Mouse (Mus musculus) small intestine, adult 2 months (tissue): Measurements from ENCODE around the gene Gdi1. TPM values are rescaled to one million over a fixed set of nuclear protein-coding genes. Genes with fewer than 3 reads are reported as not detected.

ENCODE experiments used
- H3K27ac ChIP-seq: fragments of 200-500 bp; 2 replicates; pipeline ENCODE4 v1.5.1; 2012; ENCODE audit warnings: low read depth, low read length, control low read depth, inconsistent platforms; ENCODE audit not compliant: insufficient read depth
- H3K27me3 ChIP-seq: fragments of 200-500 bp; 2 replicates; pipeline ENCODE4 v1.6.1; 2012; ENCODE audit warnings: mild to moderate bottlenecking, moderate library complexity, low read length, inconsistent platforms; ENCODE audit not compliant: control insufficient read depth, insufficient read depth
- H3K36me3 ChIP-seq: fragments of 200-500 bp; 2 replicates; pipeline ENCODE4 v1.6.1; 2012; ENCODE audit warnings: mild to moderate bottlenecking, low read length, control low read depth, inconsistent platforms; ENCODE audit not compliant: control insufficient read depth, insufficient read depth
- H3K4me1 ChIP-seq: fragments of 200-500 bp; 2 replicates; pipeline ENCODE4 v1.6.1; 2012; ENCODE audit warnings: low read length, inconsistent platforms, mixed read lengths; ENCODE audit not compliant: control insufficient read depth, insufficient read depth, insufficient read length
- H3K4me3 ChIP-seq: fragments of 200-500 bp; 2 replicates; pipeline ENCODE4 v1.5.1; 2012; ENCODE audit warnings: low read depth, mild to moderate bottlenecking, control low read depth, inconsistent platforms, low read length, moderate library complexity
- CTCF ChIP-seq: fragments of 200-500 bp; IDR thresholded peaks from 2 replicates; pipeline ENCODE4 v1.5.1; 2012; ENCODE audit warnings: low read depth, mild to moderate bottlenecking, control low read depth, inconsistent platforms, low read length, moderate library complexity, mixed read lengths; ENCODE audit not compliant: insufficient replicate concordance, insufficient read length; ENCODE audit errors: extremely low read depth
- POLR2A ChIP-seq: fragments of 200-500 bp; IDR thresholded peaks from 2 replicates; pipeline ENCODE4 v1.6.1; 2012; ENCODE audit warnings: low read depth, mild to moderate bottlenecking, control low read depth, inconsistent platforms, low read length, moderate library complexity
- WGBS: fragments of 180-500 bp; shearing (Covaris S2); methylation state at CpG from one replicate; pipeline ENCODE4 v1.1.7; 2018; 5-methylcytosine and 5-hydroxymethylcytosine counted together
- polyA plus RNA-seq: library from polyadenylated mRNA; depleted of rRNA; stranded (reverse); fragments of >200 nt; gene quantifications from 2 replicates; pipeline ENCODE4 v1.2.3, GENCODE M21; 2012; rRNA removed

Gene Gdi1
- polyA plus RNA-seq: 61.7 and 88.3 TPM in 2 replicates

DNA sequence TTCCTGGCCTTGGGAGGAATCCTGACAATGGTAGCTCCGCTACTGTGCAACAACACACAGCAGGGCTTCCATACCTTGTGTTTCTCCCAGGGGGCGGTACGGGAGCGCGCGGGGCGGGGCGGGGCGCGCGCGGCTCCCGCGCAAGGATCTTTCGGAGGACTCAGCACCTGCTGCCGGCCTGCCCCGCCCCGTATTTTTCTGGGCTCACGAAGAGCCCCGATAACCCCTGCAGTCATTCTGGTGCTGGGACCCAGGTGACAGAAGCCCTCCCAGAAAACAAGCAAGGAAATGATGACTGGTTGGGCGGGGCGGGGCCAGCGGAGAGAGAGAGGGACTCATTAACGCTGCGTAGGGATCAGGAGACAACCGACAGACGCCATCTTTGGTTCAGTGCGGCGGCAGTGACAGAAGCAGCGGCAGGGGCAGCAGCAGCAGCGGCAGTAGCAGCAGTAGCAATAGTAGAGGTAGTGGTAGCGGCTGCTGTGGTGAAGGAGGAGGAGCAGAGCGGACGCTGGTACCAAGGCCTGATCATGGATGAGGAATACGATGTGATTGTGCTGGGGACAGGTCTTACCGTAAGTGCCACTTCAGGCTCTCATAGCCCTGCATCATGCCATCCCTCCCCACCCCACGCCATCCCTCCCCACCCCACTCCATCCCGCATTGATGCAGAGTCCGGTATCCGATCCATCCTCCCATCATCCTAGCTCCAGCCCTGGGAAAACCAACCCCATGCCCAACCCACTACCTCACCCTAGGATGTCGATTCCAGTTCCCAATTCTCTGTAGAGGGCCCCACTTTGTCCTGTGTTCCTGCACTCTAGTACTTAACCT lies at the start of gene Gdi1:
Gene Gdi1, plus strand, starts transcription at position 132 of the 834 bp plus-strand sequence.
- peak within 1 kb of the TSS; percentile 70 for H3K4me3 ChIP-seq
- 13% methylated on average over 40 of the region's 41 CpGs for WGBS
- TF ChIP-seq POLR2A (peak; percentile 53; the same call in 1 of the 2 replicates), CTCF (peak; percentile 22; the same call in 1 of the 2 replicates)
- H3K36me3 ChIP-seq: peaks cover 36% of the 10 kb centered on the region
- H3K27me3 ChIP-seq: no peaks in the 10 kb centered on the region
- H3K4me1 ChIP-seq: 0 out of 2 replicates have a peak, but pooled peaks cover 1% of the 10 kb centered on the region
- peak within 1 kb of the TSS; percentile 90 for H3K27ac ChIP-seq

GRCm38 (mm10) chrX:74257746-74258145 lies 47.1 kb upstream of the Gdi1 start:
- Histone ChIP-seq H3K4me1 (0 out of 2 replicates have a peak, but pooled peaks cover 3% of the 10 kb centered on the region), H3K36me3 (peaks cover 9% of the 10 kb centered on the region; the same call in 1 of the 2 replicates), H3K27me3 (no peaks in the 10 kb centered on the region), H3K4me3 (no peak overlapping the region), H3K27ac (no peak overlapping the region)
- WGBS: 81% methylated on average over 3 of the region's 3 CpGs
- TF ChIP-seq POLR2A (no peak), CTCF (no peak)

DNA sequence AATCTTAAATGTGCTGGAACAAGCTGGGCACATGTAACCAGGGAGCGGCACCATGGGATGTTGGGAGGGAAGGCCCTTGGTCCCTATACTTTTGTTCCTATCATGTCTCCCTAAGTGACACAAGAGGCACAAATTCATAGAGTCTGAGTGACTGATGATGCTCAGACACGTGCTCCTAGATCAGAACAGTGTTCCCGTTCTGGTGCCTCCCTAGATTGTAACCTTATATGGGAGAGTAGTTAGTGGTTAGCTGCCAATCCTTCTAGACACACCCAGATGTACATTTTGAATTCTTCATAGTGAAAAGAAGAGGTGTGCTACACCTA lies 35.1 kb upstream of the Gdi1 start:
- WGBS: 35% methylated on average over 3 of the region's 3 CpGs

GRCm38 (mm10) chrX:74270062-74270901 lies 34.5 kb upstream of the Gdi1 start, which contains the start of gene Rpl10:
Gene Rpl10 (plus strand): TSS chrX:74270812.
- Histone ChIP-seq H3K36me3 (peaks cover 10% of the 10 kb centered on the region), H3K4me3 (peak within 1 kb of the TSS; percentile 87), H3K27me3 (no peaks in the 10 kb centered on the region), H3K4me1 (peaks cover 4% of the 10 kb centered on the region; the same call in 1 of the 2 replicates), H3K27ac (peak within 1 kb of the TSS; percentile 97)
- TF ChIP-seq POLR2A (peak; percentile 92), CTCF (no peak)
- WGBS: 12% methylated on average over 42 of the region's 42 CpGs

More for the DNA sequence above, 35.1 kb upstream of the Gdi1 start:
- peaks cover 4% of the 10 kb centered on the region; the same call in 1 of the 2 replicates for H3K4me1 ChIP-seq
- TF ChIP-seq POLR2A: no peak
- TF ChIP-seq CTCF: no peak
- H3K27me3 ChIP-seq: no peaks in the 10 kb centered on the region
- peak overlapping the region; percentile 96 for H3K27ac ChIP-seq
- peak overlapping the region; percentile 65 for H3K4me3 ChIP-seq
- peaks cover 10% of the 10 kb centered on the region for H3K36me3 ChIP-seq

- WGBS: 15% methylated on average over 27 of the region's 27 CpGs
Observed at GRCm38 (mm10) chrX:74270902-74271551, 33.8 kb upstream of the Gdi1 start.

GRCm38 (mm10) chrX:74273422-74274322 lies 31.1 kb upstream of the Gdi1 start:
- WGBS: 39% methylated on average over 10 of the region's 10 CpGs
- Histone ChIP-seq H3K36me3 (peaks cover 10% of the 10 kb centered on the region), H3K27me3 (no peaks in the 10 kb centered on the region), H3K27ac (no peak overlapping the region), H3K4me3 (no peak overlapping the region), H3K4me1 (peaks cover 6% of the 10 kb centered on the region; the same call in 1 of the 2 replicates)
- no peak for TF ChIP-seq CTCF
- TF ChIP-seq POLR2A: no peak

More at GRCm38 (mm10) chrX:74270902-74271551, 33.8 kb upstream of the Gdi1 start:
- H3K4me1 ChIP-seq: peaks cover 4% of the 10 kb centered on the region; the same call in 1 of the 2 replicates
- H3K27ac ChIP-seq: peak overlapping the region; percentile 79
- peaks cover 10% of the 10 kb centered on the region for H3K36me3 ChIP-seq
- H3K27me3 ChIP-seq: no peaks in the 10 kb centered on the region
- H3K4me3 ChIP-seq: peak overlapping the region; percentile 87
- TF ChIP-seq CTCF: no peak
- no peak for TF ChIP-seq POLR2A
